Mouse (Mus musculus) left cerebral cortex, postnatal 10 days (tissue): ENCODE results near the gene Lima1. TPM values are rescaled to one million over a fixed set of nuclear protein-coding genes. Genes with fewer than 3 reads are reported as not detected.
"Not testable (repeated sequence)": the region's sequence is repeated elsewhere in the genome, so short reads cannot be mapped to it uniquely, and the experiment has no call there.

Source experiments
- DNase-seq, 2 experiments: peaks; one replicate each; pipeline ENCODE4 v3.0.0; 2021 to 2022; ENCODE audit warnings: low spot score in 2 of 2, mixed read lengths in 1 of 2; ENCODE audit errors: extremely low spot score in 1 of 2
- intact Hi-C: fragments of 180-260 bp; cut with DNase I; formaldehyde crosslinking; loops from one replicate; pipeline ENCODE4 v1.15.1; 2025
- total RNA-seq, 2 experiments: library from RNA; stranded (reverse); gene quantifications; 2 replicates each; pipeline ENCODE4 v1.2.3; 2021

Gene Lima1
- total RNA-seq, 2 experiments from 2014 or later = 8.2 to 9.8 TPM

GRCm38 (mm10) chr15:99778677-99779335, 96.5 kb downstream of the Lima1 start:
- no peak for DNase-seq
- intact Hi-C loops = loop anchor here (2.0 kb wide), 1 partner anchor 182 kb away; no protein-coding TSS in a partner anchor

GRCm38 (mm10) chr15:99778148-99778547, 97.1 kb downstream of the Lima1 start:
- intact Hi-C loops = loop anchor here (2.0 kb wide), 1 partner anchor 181 kb away; no protein-coding TSS in a partner anchor
- DNase-seq = peak in 1 of 2 experiments; percentile 42

GRCm38 (mm10) chr15:99772925-99773324, 102.3 kb downstream of the Lima1 start:
- intact Hi-C loops = loop anchor here (5.0 kb wide), 1 partner anchor 46 kb away; the partner anchor contains the start of gene Cox14
- DNase-seq = no peak

GRCm38 (mm10) chr15:99772881-99772924, 102.6 kb downstream of the Lima1 start, which contains the start of gene Cers5:
Gene Cers5 (minus strand): TSS chr15:99772885.
- not testable (repeated sequence) for DNase-seq
- intact Hi-C loops = loop anchor here (5.0 kb wide), 1 partner anchor 45 kb away; the partner anchor contains the start of gene Cox14

GRCm38 (mm10) chr15:99772277-99772880, 102.9 kb downstream of the Lima1 start:
- intact Hi-C loops = loop anchor here (5.0 kb wide), 1 partner anchor 45 kb away; the partner anchor contains the start of gene Cox14
- DNase-seq = peak; percentile 69 to 94

GRCm38 (mm10) chr15:99771601-99772276, 103.5 kb downstream of the Lima1 start:
- no peak for DNase-seq
- intact Hi-C loops = loop anchor here (5.0 kb wide), 1 partner anchor 44 kb away; the partner anchor contains the start of gene Cox14

- intact Hi-C loops = loop anchor here (5.0 kb wide), 1 partner anchor 44 kb away; the partner anchor contains the start of gene Cox14
- DNase-seq = no peak
These were observed 104.2 kb downstream of the Lima1 start for GRCm38 (mm10) chr15:99771004-99771500.

GRCm38 (mm10) chr15:99768761-99769160, 106.5 kb downstream of the Lima1 start:
- DNase-seq = no peak
- intact Hi-C loops = no loop called here

GRCm38 (mm10) chr15:99767467-99767866, 107.8 kb downstream of the Lima1 start:
- no peak for DNase-seq
- intact Hi-C loops = no loop called here

GRCm38 (mm10) chr15:99754204-99754603, 121.1 kb downstream of the Lima1 start:
- intact Hi-C loops = no loop called here
- DNase-seq = no peak

GRCm38 (mm10) chr15:99740229-99740628, 135.0 kb downstream of the Lima1 start:
- DNase-seq = no peak
- intact Hi-C loops = no loop called here

- intact Hi-C loops = no loop called here
- no peak for DNase-seq
These were observed 138.6 kb downstream of the Lima1 start for GRCm38 (mm10) chr15:99736675-99737074.

GRCm38 (mm10) chr15:99735631-99736030, 139.6 kb downstream of the Lima1 start:
- peak; percentile 100 for DNase-seq
- intact Hi-C loops = no loop called here

GRCm38 (mm10) chr15:99733186-99733585, 142.1 kb downstream of the Lima1 start:
- intact Hi-C loops = no loop called here
- no peak for DNase-seq

- intact Hi-C loops = no loop called here
- DNase-seq = no peak
These were observed 143.6 kb downstream of the Lima1 start for GRCm38 (mm10) chr15:99731678-99732077.

- intact Hi-C loops = no loop called here
- DNase-seq = no peak
These were observed 144.1 kb downstream of the Lima1 start for GRCm38 (mm10) chr15:99731167-99731566.

- intact Hi-C loops = loop anchor here (5.0 to 10.0 kb wide), 2 partner anchors 43 to 176 kb away; partner anchors contain the start of gene Cers5
These were observed 146.0 kb downstream of the Lima1 start for GRCm38 (mm10) chr15:99729056-99729783.

More at GRCm38 (mm10) chr15:99729056-99729783, 146.0 kb downstream of the Lima1 start:
- no peak for DNase-seq
